Mouse (Mus musculus) heart, adult 10 weeks (tissue): ENCODE measurements around the gene Chek1. TPM values are rescaled to one million over a fixed set of nuclear protein-coding genes. Genes with fewer than 3 reads are reported as not detected.

Source experiments
- polyA plus RNA-seq: library from polyadenylated mRNA; stranded (reverse); fragments of 350-450 nt; fragmentation: Illumina TruSeq; extraction: RNeasy Lipid Tissue Mini Kit (QIAGEN cat#74804); gene quantifications from one replicate; pipeline ENCODE4 v1.2.3, GENCODE M21; 2014; ENCODE audit warnings: low read depth, low replicate concordance

The Chek1 gene
- 2.1 TPM for polyA plus RNA-seq

GRCm38 (mm10) chr9:36727034-36727755 lies at the start of gene Chek1:
Gene Chek1, minus strand, starts transcription at chr9:36727065.

GRCm38 (mm10) chr9:36767203-36768143 lies 40.6 kb upstream of the Chek1 start, which contains the start of gene Stt3a:
Gene Stt3a, minus strand, starts transcription at chr9:36767679.

GRCm38 (mm10) chr9:36692920-36693319 lies 33.9 kb downstream of the Chek1 start, which contains the start of gene Acrv1:
Gene Acrv1, plus strand, starts transcription at chr9:36693220.

Other genes starting within 250 kb of the Chek1 start
- not detected for gene Gm5615, start 185.1 kb downstream of the Chek1 start, polyA plus RNA-seq
- gene Gm17689, start 144.4 kb downstream of the Chek1 start, polyA plus RNA-seq: not detected
- gene A630095E13Rik, start 83.7 kb downstream of the Chek1 start, polyA plus RNA-seq: not detected
- gene Acrv1, start 33.8 kb downstream of the Chek1 start, polyA plus RNA-seq: not detected
- gene Stt3a, start 40.6 kb upstream of the Chek1 start, polyA plus RNA-seq: 25.4 TPM
- gene Ei24, start 70.3 kb upstream of the Chek1 start, polyA plus RNA-seq: 77.8 TPM
- 2.3 TPM for gene Fez1, start 94.8 kb upstream of the Chek1 start, polyA plus RNA-seq